Mouse (Mus musculus) heart, embryonic 15.5 days (tissue): ENCODE measurements around the gene Pcx. TPM values are rescaled to one million over a fixed set of nuclear protein-coding genes. Genes with fewer than 3 reads are reported as not detected.

Experiments used
- ATAC-seq: fragments of 200-750 bp; cut with Nextera tagmentation; replicated peaks from 2 replicates; pipeline ENCODE4 v1.8.0; 2017; ENCODE audit warnings: low read depth, moderate TSS enrichment; ENCODE audit not compliant: insufficient number of reproducible peaks, insufficient read depth, low FRiP score
- H3K27ac ChIP-seq: fragments of 300-500 bp; sonication (generic); 2 replicates; pipeline ENCODE4 v1.5.1; 2015; ENCODE audit warnings: mild to moderate bottlenecking, inconsistent platforms
- H3K27me3 ChIP-seq: fragments of 300-500 bp; sonication (generic); 2 replicates; pipeline ENCODE4 v1.6.1; 2015; ENCODE audit warnings: inconsistent platforms
- H3K36me3 ChIP-seq: fragments of 300-500 bp; sonication (generic); 2 replicates; pipeline ENCODE4 v1.6.1; 2015; ENCODE audit warnings: mild to moderate bottlenecking, inconsistent platforms
- H3K4me1 ChIP-seq: fragments of 300-500 bp; sonication (generic); replicated peaks from 2 replicates; pipeline ENCODE4 v1.6.1; 2015; ENCODE audit warnings: inconsistent platforms
- H3K4me2 ChIP-seq: fragments of 300-500 bp; sonication (generic); 2 replicates; pipeline ENCODE4 v1.6.1; 2015; ENCODE audit warnings: inconsistent platforms, mild to moderate bottlenecking, moderate library complexity
- H3K4me3 ChIP-seq: fragments of 300-500 bp; sonication (generic); 2 replicates; pipeline ENCODE4 v1.5.1; 2015; ENCODE audit warnings: mild to moderate bottlenecking, inconsistent platforms
- H3K9ac ChIP-seq: fragments of 300-500 bp; sonication (generic); 2 replicates; pipeline ENCODE4 v1.6.1; 2015; ENCODE audit warnings: mild to moderate bottlenecking, inconsistent platforms
- H3K9me3 ChIP-seq: fragments of 300-500 bp; sonication (generic); replicated peaks from 2 replicates; pipeline ENCODE4 v1.6.1; 2016; ENCODE audit warnings: inconsistent platforms
- WGBS: fragments of 180-500 bp; shearing (Covaris S2); methylation state at CpG from one replicate; pipeline ENCODE4 v1.1.7; 2015; ENCODE audit warnings: mixed read lengths; 5-methylcytosine and 5-hydroxymethylcytosine counted together
- polyA plus RNA-seq: library from polyadenylated mRNA; unstranded; fragments of >200 nt; fragmentation: Nextera tagmentation; extraction: Ambion mirVana; gene quantifications from 2 replicates; pipeline ENCODE4 v1.2.1, GENCODE M21; 2015

Pcx gene
- polyA plus RNA-seq, 1 experiment from 2014 or later = 10.5 TPM

- ATAC-seq = no peak
- H3K36me3 ChIP-seq = peaks cover 18% of the 10 kb centered on the region; the same call in 1 of the 2 replicates
- 0 out of 2 replicates have a peak, but pooled peaks cover 5% of the 10 kb centered on the region for H3K27me3 ChIP-seq
- no peak overlapping the region for H3K4me2 ChIP-seq
- no peak overlapping the region for H3K9ac ChIP-seq
- no peak overlapping the region for H3K27ac ChIP-seq
- H3K4me3 ChIP-seq = no peak overlapping the region
- H3K4me1 ChIP-seq = peaks cover 24% of the 10 kb centered on the region
- 90% methylated on average over 19 of the region's 19 CpGs for WGBS
- no peaks in the 10 kb centered on the region for H3K9me3 ChIP-seq
These were observed 102.1 kb downstream of the Pcx start for GRCm38 (mm10) chr19:4612181-4612961.

GRCm38 (mm10) chr19:4613464-4614304, 103.4 kb downstream of the Pcx start:
- Histone ChIP-seq H3K27me3 (0 out of 2 replicates have a peak, but pooled peaks cover 5% of the 10 kb centered on the region), H3K4me3 (peak overlapping the region; percentile 77), H3K4me1 (peaks cover 24% of the 10 kb centered on the region), H3K4me2 (peak overlapping the region; percentile 89), H3K9ac (no peak overlapping the region), H3K36me3 (peaks cover 18% of the 10 kb centered on the region; the same call in 1 of the 2 replicates), H3K27ac (no peak overlapping the region), H3K9me3 (no peaks in the 10 kb centered on the region)
- WGBS = 87% methylated on average over 33 of the region's 33 CpGs
- ATAC-seq = no peak

GRCm38 (mm10) chr19:4614305-4615150, 104.3 kb downstream of the Pcx start:
- no peak for ATAC-seq
- Histone ChIP-seq H3K36me3 (peaks cover 18% of the 10 kb centered on the region; the same call in 1 of the 2 replicates), H3K9ac (peak overlapping the region; percentile 81), H3K4me2 (peak overlapping the region; percentile 89), H3K4me1 (peaks cover 24% of the 10 kb centered on the region), H3K27me3 (0 out of 2 replicates have a peak, but pooled peaks cover 5% of the 10 kb centered on the region), H3K27ac (peak overlapping the region; percentile 70), H3K9me3 (no peaks in the 10 kb centered on the region), H3K4me3 (peak overlapping the region; percentile 77)
- 27% methylated on average over 34 of the region's 49 CpGs for WGBS

GRCm38 (mm10) chr19:4615151-4616093, 105.2 kb downstream of the Pcx start, which contains the start of gene Lrfn4:
Gene Lrfn4, minus strand, starts transcription at chr19:4615667.
- Histone ChIP-seq H3K36me3 (peaks cover 18% of the 10 kb centered on the region; the same call in 1 of the 2 replicates), H3K9me3 (no peaks in the 10 kb centered on the region), H3K27ac (peak within 1 kb of the TSS; percentile 70), H3K4me2 (peak within 1 kb of the TSS; percentile 89), H3K4me3 (peak within 1 kb of the TSS; percentile 77), H3K27me3 (0 out of 2 replicates have a peak, but pooled peaks cover 5% of the 10 kb centered on the region), H3K9ac (peak within 1 kb of the TSS; percentile 81), H3K4me1 (peaks cover 19% of the 10 kb centered on the region)
- under 1% methylated on average over 67 of the region's 87 CpGs for WGBS
- ATAC-seq = peak; percentile 95

- 0 out of 2 replicates have a peak overlapping the region, but pooled peaks have one; percentile 81 for H3K9ac ChIP-seq
- peak overlapping the region; percentile 70; the same call in 1 of the 2 replicates for H3K27ac ChIP-seq
- H3K27me3 ChIP-seq = 0 out of 2 replicates have a peak, but pooled peaks cover 5% of the 10 kb centered on the region
- no peaks in the 10 kb centered on the region for H3K9me3 ChIP-seq
- 0 out of 2 replicates have a peak overlapping the region, but pooled peaks have one; percentile 77 for H3K4me3 ChIP-seq
- 34% methylated on average over 4 of the region's 4 CpGs for WGBS
- H3K4me2 ChIP-seq = peak overlapping the region; percentile 89; the same call in 1 of the 2 replicates
- peaks cover 19% of the 10 kb centered on the region for H3K4me1 ChIP-seq
- ATAC-seq = no peak
- H3K36me3 ChIP-seq = peaks cover 18% of the 10 kb centered on the region; the same call in 1 of the 2 replicates
These were observed 106.3 kb downstream of the Pcx start for GRCm38 (mm10) chr19:4616546-4616945.

GRCm38 (mm10) chr19:4618183-4618582, 107.9 kb downstream of the Pcx start:
- ATAC-seq = no peak
- Histone ChIP-seq H3K4me1 (peaks cover 14% of the 10 kb centered on the region), H3K4me2 (no peak overlapping the region), H3K27ac (no peak overlapping the region), H3K27me3 (0 out of 2 replicates have a peak, but pooled peaks cover 5% of the 10 kb centered on the region), H3K9ac (no peak overlapping the region), H3K9me3 (no peaks in the 10 kb centered on the region), H3K36me3 (peaks cover 17% of the 10 kb centered on the region; the same call in 1 of the 2 replicates), H3K4me3 (no peak overlapping the region)
- 41% methylated on average over 18 of the region's 18 CpGs for WGBS

GRCm38 (mm10) chr19:4619461-4619860, 109.2 kb downstream of the Pcx start:
- 79% methylated on average over 10 of the region's 10 CpGs for WGBS
- Histone ChIP-seq H3K4me1 (peaks cover 14% of the 10 kb centered on the region), H3K9ac (no peak overlapping the region), H3K9me3 (no peaks in the 10 kb centered on the region), H3K4me3 (no peak overlapping the region), H3K27ac (no peak overlapping the region), H3K36me3 (peaks cover 23% of the 10 kb centered on the region; the same call in 1 of the 2 replicates), H3K27me3 (0 out of 2 replicates have a peak, but pooled peaks cover 5% of the 10 kb centered on the region), H3K4me2 (no peak overlapping the region)
- ATAC-seq = no peak

- Histone ChIP-seq H3K36me3 (peaks cover 23% of the 10 kb centered on the region; the same call in 1 of the 2 replicates), H3K9ac (no peak overlapping the region), H3K4me3 (no peak overlapping the region), H3K4me2 (no peak overlapping the region), H3K27me3 (0 out of 2 replicates have a peak, but pooled peaks cover 5% of the 10 kb centered on the region), H3K27ac (no peak overlapping the region), H3K4me1 (peaks cover 16% of the 10 kb centered on the region), H3K9me3 (no peaks in the 10 kb centered on the region)
- WGBS = 87% methylated on average over 7 of the region's 7 CpGs
- no peak for ATAC-seq
These were observed 110.4 kb downstream of the Pcx start for GRCm38 (mm10) chr19:4620721-4621120.

GRCm38 (mm10) chr19:4622780-4623179, 112.5 kb downstream of the Pcx start:
- peaks cover 23% of the 10 kb centered on the region; the same call in 1 of the 2 replicates for H3K36me3 ChIP-seq
- no peaks in the 10 kb centered on the region for H3K9me3 ChIP-seq
- no peak overlapping the region for H3K4me3 ChIP-seq
- no peak for ATAC-seq
- no peak overlapping the region for H3K9ac ChIP-seq
- H3K4me1 ChIP-seq = peaks cover 19% of the 10 kb centered on the region
- no peaks in the 10 kb centered on the region for H3K27me3 ChIP-seq
- H3K27ac ChIP-seq = no peak overlapping the region
- WGBS = 88% methylated on average over 5 of the region's 5 CpGs
- H3K4me2 ChIP-seq = no peak overlapping the region
